Mouse (Mus musculus) thymus, adult 2 months (tissue): ENCODE measurements around the gene Vtcn1.

Source experiments
- CTCF ChIP-seq: fragments of 200-500 bp; IDR thresholded peaks from 2 replicates; pipeline ENCODE4 v1.5.1; 2012; ENCODE audit warnings: mild to moderate bottlenecking, control low read depth, low read length, moderate library complexity, borderline replicate concordance; ENCODE audit not compliant: control insufficient read depth, poor library complexity, insufficient read depth; ENCODE audit errors: extremely low read depth
- POLR2A ChIP-seq: fragments of 200-500 bp; IDR thresholded peaks from 2 replicates; pipeline ENCODE4 v1.6.1; 2012; ENCODE audit warnings: mild to moderate bottlenecking, low read length, control low read depth, moderate library complexity; ENCODE audit not compliant: control insufficient read depth, poor library complexity, insufficient read depth; ENCODE audit errors: extremely low read depth

DNA sequence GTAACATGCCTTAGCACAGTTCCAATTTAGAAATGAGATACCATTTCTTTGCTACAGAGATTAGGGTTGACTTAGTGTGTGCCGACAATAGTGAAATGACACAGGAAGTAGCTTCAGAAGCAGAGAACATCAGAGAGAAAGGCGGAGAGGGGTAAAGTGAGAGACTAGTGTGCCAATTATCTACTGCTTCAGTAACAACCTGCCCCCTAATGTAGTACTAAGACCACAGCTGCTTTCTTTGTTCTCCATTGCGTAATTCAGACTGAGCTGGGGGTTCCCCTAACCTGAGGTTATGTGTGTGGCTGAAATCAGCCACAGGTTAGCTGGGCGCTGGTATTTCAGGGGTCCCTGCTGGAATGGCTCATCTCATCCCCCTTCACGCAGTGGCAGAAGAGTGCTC lies 5.7 kb upstream of the Vtcn1 start:
- TF ChIP-seq POLR2A (no peak), CTCF (no peak)
